Mouse (Mus musculus): ENCODE results near the gene Lama1. TPM values are rescaled to one million over a fixed set of nuclear protein-coding genes. Genes with fewer than 3 reads are reported as not detected.

Gene Lama1
- polyA plus RNA-seq, 1 experiment, result 20.2 TPM

GRCm38 (mm10) chr17:67681084-67681483 is 16.0 kb upstream of the Lama1 start:
- Histone ChIP-seq H3K9ac (ENCODE audit: low read depth, poor library complexity, severe bottlenecking) (no peak overlapping the region), H3K27me3 (ENCODE audit: control insufficient read depth, insufficient read depth, low read length, poor library complexity, severe bottlenecking) (no peaks in the 10 kb centered on the region), H3K36me3 (ENCODE audit: control insufficient read depth, insufficient read depth, low read length, poor library complexity, severe bottlenecking) (no peaks in the 10 kb centered on the region), H3K27ac (ENCODE audit: insufficient read depth, low read length) (no peak overlapping the region), H3K4me3 (ENCODE audit: low read depth, low read length) (no peak overlapping the region), H3K4me1 (ENCODE audit: control insufficient read depth, insufficient read depth, low read length) (no peaks in the 10 kb centered on the region), H3K9me3 (replicated peaks; ENCODE audit: control insufficient read depth, insufficient read depth, low read length, poor library complexity, severe bottlenecking) (no peaks in the 10 kb centered on the region)
- TF ChIP-seq POLR2A (IDR thresholded peaks at IDR 0.05; ENCODE audit: insufficient read depth, low read length) (no peak), EP300 (IDR thresholded peaks at IDR 0.05; ENCODE audit: insufficient read depth, low read depth, low read length) (no peak), CTCF (IDR thresholded peaks at IDR 0.05; ENCODE audit: low read depth, low read length) (no peak)

GRCm38 (mm10) chr17:67685022-67685743 is 11.9 kb upstream of the Lama1 start:
- H3K4me3 ChIP-seq (ENCODE audit: low read depth, low read length), result no peak overlapping the region
- no peaks in the 10 kb centered on the region for H3K27me3 ChIP-seq (ENCODE audit: control insufficient read depth, insufficient read depth, low read length, poor library complexity, severe bottlenecking)
- TF ChIP-seq CTCF (IDR thresholded peaks at IDR 0.05; ENCODE audit: low read depth, low read length) (no peak), POLR2A (IDR thresholded peaks at IDR 0.05; ENCODE audit: insufficient read depth, low read length) (no peak), EP300 (IDR thresholded peaks at IDR 0.05; ENCODE audit: insufficient read depth, low read depth, low read length) (no peak)
- H3K9ac ChIP-seq (ENCODE audit: low read depth, poor library complexity, severe bottlenecking), result no peak overlapping the region
- H3K27ac ChIP-seq (ENCODE audit: insufficient read depth, low read length), result no peak overlapping the region
- H3K9me3 ChIP-seq (replicated peaks; ENCODE audit: control insufficient read depth, insufficient read depth, low read length, poor library complexity, severe bottlenecking), result no peaks in the 10 kb centered on the region; the same call in 1 of the 2 replicates
- no peaks in the 10 kb centered on the region for H3K36me3 ChIP-seq (ENCODE audit: control insufficient read depth, insufficient read depth, low read length, poor library complexity, severe bottlenecking)
- peaks cover 2% of the 10 kb centered on the region for H3K4me1 ChIP-seq (ENCODE audit: control insufficient read depth, insufficient read depth, low read length)

- TF ChIP-seq POLR2A (IDR thresholded peaks at IDR 0.05; ENCODE audit: insufficient read depth, low read length) (no peak), CTCF (IDR thresholded peaks at IDR 0.05; ENCODE audit: low read depth, low read length) (no peak), EP300 (IDR thresholded peaks at IDR 0.05; ENCODE audit: insufficient read depth, low read depth, low read length) (no peak)
- H3K27me3 ChIP-seq (ENCODE audit: control insufficient read depth, insufficient read depth, low read length, poor library complexity, severe bottlenecking), result no peaks in the 10 kb centered on the region
- H3K9me3 ChIP-seq (replicated peaks; ENCODE audit: control insufficient read depth, insufficient read depth, low read length, poor library complexity, severe bottlenecking), result no peaks in the 10 kb centered on the region; the same call in 1 of the 2 replicates
- no peak overlapping the region for H3K27ac ChIP-seq (ENCODE audit: insufficient read depth, low read length)
- no peak overlapping the region for H3K9ac ChIP-seq (ENCODE audit: low read depth, poor library complexity, severe bottlenecking)
- peaks cover 2% of the 10 kb centered on the region for H3K4me1 ChIP-seq (ENCODE audit: control insufficient read depth, insufficient read depth, low read length)
- no peak overlapping the region for H3K4me3 ChIP-seq (ENCODE audit: low read depth, low read length)
- no peaks in the 10 kb centered on the region for H3K36me3 ChIP-seq (ENCODE audit: control insufficient read depth, insufficient read depth, low read length, poor library complexity, severe bottlenecking)
These were observed 9.6 kb upstream of the Lama1 start for GRCm38 (mm10) chr17:67687505-67687904.

- peak; percentile 64; the same call in 1 of the 2 replicates for TF ChIP-seq EP300 (IDR thresholded peaks at IDR 0.05; ENCODE audit: insufficient read depth, low read depth, low read length)
- no peak for TF ChIP-seq POLR2A (IDR thresholded peaks at IDR 0.05; ENCODE audit: insufficient read depth, low read length)
- Histone ChIP-seq H3K9me3 (replicated peaks; ENCODE audit: control insufficient read depth, insufficient read depth, low read length, poor library complexity, severe bottlenecking) (no peaks in the 10 kb centered on the region; the same call in 1 of the 2 replicates), H3K4me3 (ENCODE audit: low read depth, low read length) (no peak overlapping the region), H3K9ac (ENCODE audit: low read depth, poor library complexity, severe bottlenecking) (no peak overlapping the region), H3K36me3 (ENCODE audit: control insufficient read depth, insufficient read depth, low read length, poor library complexity, severe bottlenecking) (no peaks in the 10 kb centered on the region), H3K27me3 (ENCODE audit: control insufficient read depth, insufficient read depth, low read length, poor library complexity, severe bottlenecking) (no peaks in the 10 kb centered on the region), H3K27ac (ENCODE audit: insufficient read depth, low read length) (no peak overlapping the region), H3K4me1 (ENCODE audit: control insufficient read depth, insufficient read depth, low read length) (peaks cover 7% of the 10 kb centered on the region)
These were observed 6.4 kb upstream of the Lama1 start for GRCm38 (mm10) chr17:67690689-67691088.

GRCm38 (mm10) chr17:67692651-67693050 is 4.4 kb upstream of the Lama1 start:
- no peaks in the 10 kb centered on the region for H3K9me3 ChIP-seq (replicated peaks; ENCODE audit: control insufficient read depth, insufficient read depth, low read length, poor library complexity, severe bottlenecking)
- H3K9ac ChIP-seq (ENCODE audit: low read depth, poor library complexity, severe bottlenecking), result no peak overlapping the region
- 0 out of 2 replicates have a peak overlapping the region, but pooled peaks have one; percentile 21 for H3K27ac ChIP-seq (ENCODE audit: insufficient read depth, low read length)
- TF ChIP-seq CTCF (IDR thresholded peaks at IDR 0.05; ENCODE audit: low read depth, low read length) (no peak), EP300 (IDR thresholded peaks at IDR 0.05; ENCODE audit: insufficient read depth, low read depth, low read length) (no peak), POLR2A (IDR thresholded peaks at IDR 0.05; ENCODE audit: insufficient read depth, low read length) (no peak)
- H3K36me3 ChIP-seq (ENCODE audit: control insufficient read depth, insufficient read depth, low read length, poor library complexity, severe bottlenecking), result no peaks in the 10 kb centered on the region
- no peaks in the 10 kb centered on the region for H3K27me3 ChIP-seq (ENCODE audit: control insufficient read depth, insufficient read depth, low read length, poor library complexity, severe bottlenecking)
- no peak overlapping the region for H3K4me3 ChIP-seq (ENCODE audit: low read depth, low read length)
- peaks cover 7% of the 10 kb centered on the region for H3K4me1 ChIP-seq (ENCODE audit: control insufficient read depth, insufficient read depth, low read length)

GRCm38 (mm10) chr17:67693861-67694260 is 3.2 kb upstream of the Lama1 start:
- Histone ChIP-seq H3K27me3 (ENCODE audit: control insufficient read depth, insufficient read depth, low read length, poor library complexity, severe bottlenecking) (no peaks in the 10 kb centered on the region), H3K9ac (ENCODE audit: low read depth, poor library complexity, severe bottlenecking) (no peak overlapping the region), H3K9me3 (replicated peaks; ENCODE audit: control insufficient read depth, insufficient read depth, low read length, poor library complexity, severe bottlenecking) (no peaks in the 10 kb centered on the region), H3K4me3 (ENCODE audit: low read depth, low read length) (no peak overlapping the region), H3K27ac (ENCODE audit: insufficient read depth, low read length) (no peak overlapping the region), H3K4me1 (ENCODE audit: control insufficient read depth, insufficient read depth, low read length) (peaks cover 7% of the 10 kb centered on the region), H3K36me3 (ENCODE audit: control insufficient read depth, insufficient read depth, low read length, poor library complexity, severe bottlenecking) (no peaks in the 10 kb centered on the region)
- TF ChIP-seq EP300 (IDR thresholded peaks at IDR 0.05; ENCODE audit: insufficient read depth, low read depth, low read length) (peak; percentile 80), CTCF (IDR thresholded peaks at IDR 0.05; ENCODE audit: low read depth, low read length) (no peak), POLR2A (IDR thresholded peaks at IDR 0.05; ENCODE audit: insufficient read depth, low read length) (no peak)
